Mouse (Mus musculus) mesoderm, embryonic 11.5 days (tissue): ENCODE measurements around the gene Exosc2.

Experiments
- DNase-seq: peaks from one replicate; pipeline ENCODE4 v3.0.0-alpha.2; 2012; ENCODE audit warnings: low read depth, low spot score

The Exosc2 gene

GRCm38 (mm10) chr2:31670551-31671035 is at the start of gene Exosc2:
Exosc2 (plus strand) TSS chr2:31670715.
- DNase-seq: peak; percentile 97

- DNase-seq: no peak
Measured at GRCm38 (mm10) chr2:31633531-31633930, 37.0 kb upstream of the Exosc2 start.

- no peak for DNase-seq
Measured at GRCm38 (mm10) chr2:31635281-31636137, 35.0 kb upstream of the Exosc2 start.

GRCm38 (mm10) chr2:31636138-31636741 is 34.3 kb upstream of the Exosc2 start:
- DNase-seq: no peak

- peak; percentile 73 for DNase-seq
Measured at GRCm38 (mm10) chr2:31636742-31637141, 33.8 kb upstream of the Exosc2 start.

- no peak for DNase-seq
Measured at GRCm38 (mm10) chr2:31637311-31637710, 33.2 kb upstream of the Exosc2 start.

GRCm38 (mm10) chr2:31637807-31638206 is 32.7 kb upstream of the Exosc2 start:
- DNase-seq: no peak

GRCm38 (mm10) chr2:31638581-31639465 is 31.7 kb upstream of the Exosc2 start:
- DNase-seq: no peak

GRCm38 (mm10) chr2:31639466-31639760 is 31.1 kb upstream of the Exosc2 start:
- peak; percentile 55 for DNase-seq

GRCm38 (mm10) chr2:31639901-31640608 is 30.5 kb upstream of the Exosc2 start, which contains the start of gene Prdm12:
Prdm12 (plus strand) TSS chr2:31640037.
- DNase-seq: no peak

GRCm38 (mm10) chr2:31640609-31641507 is 29.7 kb upstream of the Exosc2 start:
- DNase-seq: peak; percentile 71

GRCm38 (mm10) chr2:31641508-31641830 is 29.0 kb upstream of the Exosc2 start:
- DNase-seq: no peak

GRCm38 (mm10) chr2:31641929-31642328 is 28.6 kb upstream of the Exosc2 start:
- DNase-seq: no peak

GRCm38 (mm10) chr2:31653971-31654853 is 16.3 kb upstream of the Exosc2 start:
- no peak for DNase-seq

GRCm38 (mm10) chr2:31654854-31655559 is 15.5 kb upstream of the Exosc2 start:
- DNase-seq: no peak

GRCm38 (mm10) chr2:31656374-31656773 is 14.1 kb upstream of the Exosc2 start:
- DNase-seq: no peak

- no peak for DNase-seq
Measured at GRCm38 (mm10) chr2:31662939-31663803, 7.3 kb upstream of the Exosc2 start.

GRCm38 (mm10) chr2:31663804-31664180 is 6.7 kb upstream of the Exosc2 start:
- DNase-seq: no peak
